Mouse (Mus musculus): ENCODE measurements at regions not wholly inside any gene's neighbourhood (a gene's known extent, or its start where the extent isn't known, plus 50 kb on each side); places are given as distances from the start of the nearest gene placed in this dataset.

DNA sequence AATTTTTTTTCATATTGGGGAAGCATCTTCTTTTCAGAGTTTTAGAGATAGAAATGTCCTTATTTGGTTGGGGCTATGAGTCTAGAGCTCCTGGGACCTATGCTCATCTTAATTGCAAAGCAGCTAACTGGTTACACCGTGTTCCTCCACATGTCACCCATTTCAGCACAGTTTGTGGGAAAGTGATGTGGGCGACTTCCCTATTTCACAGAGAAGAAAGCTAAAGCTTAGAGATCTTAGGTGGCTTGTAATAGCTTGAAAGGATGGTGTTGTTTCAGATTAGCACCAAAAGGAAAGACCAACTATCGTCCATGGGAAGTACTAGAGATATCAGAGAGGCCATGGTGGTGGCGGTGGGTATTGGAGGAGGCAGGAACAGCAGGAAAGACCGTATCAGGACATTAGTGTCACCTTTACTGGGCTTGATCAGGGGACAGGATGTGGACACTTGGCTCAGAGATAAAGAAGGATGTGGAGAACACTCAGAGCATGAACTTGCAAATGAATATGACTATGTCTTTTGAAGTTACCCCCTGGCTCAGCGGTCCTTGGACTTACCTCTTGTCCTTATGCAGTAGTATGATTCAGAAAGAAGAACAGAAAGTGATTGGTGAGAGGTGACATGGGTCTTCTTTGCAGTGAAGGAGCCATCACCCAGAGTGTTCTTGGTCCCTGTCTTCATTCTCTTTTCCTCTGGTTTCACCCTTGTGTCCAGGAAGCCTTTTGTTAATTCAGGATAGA, 182.4 kb upstream of the Stt3b start:
- TF ChIP-seq CTCF (IDR thresholded peaks at IDR 0.05; ENCODE audit: low read depth): no peak
- TF ChIP-seq EP300 (IDR thresholded peaks at IDR 0.05; ENCODE audit: low read depth): no peak
